Mouse (Mus musculus) testis, adult 2 months (tissue): ENCODE results near the gene Grik3.

Experiments
- CTCF ChIP-seq: fragments of 200-500 bp; IDR thresholded peaks from 2 replicates; pipeline ENCODE4 v1.5.1; 2012; ENCODE audit warnings: low read depth, mild to moderate bottlenecking, inconsistent platforms, low read length, moderate library complexity; ENCODE audit not compliant: control insufficient read depth, insufficient read depth, insufficient replicate concordance
- POLR2A ChIP-seq: fragments of 200-500 bp; IDR thresholded peaks from 2 replicates; pipeline ENCODE4 v1.6.1; 2012; ENCODE audit warnings: low read depth, mild to moderate bottlenecking, inconsistent platforms, low read length, moderate library complexity; ENCODE audit not compliant: control insufficient read depth

DNA sequence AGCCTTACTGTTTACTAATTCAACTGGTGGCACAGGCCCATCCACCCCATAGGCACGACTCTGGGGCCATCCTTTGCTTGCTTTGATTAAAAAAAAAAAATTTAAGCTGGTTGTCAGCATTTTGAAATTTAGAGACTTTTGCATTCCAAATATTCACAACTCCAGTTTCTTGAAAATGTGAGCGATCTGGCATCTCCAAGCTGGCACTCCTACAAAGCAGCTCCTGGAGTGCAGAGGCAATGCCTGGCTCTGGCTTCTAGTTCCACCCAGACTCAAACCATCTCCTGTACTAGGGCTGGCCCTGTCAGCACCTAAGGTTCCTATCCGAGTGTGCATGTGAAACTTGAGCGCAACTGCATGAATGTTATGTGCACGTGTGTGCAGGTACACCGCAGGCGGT is 208.6 kb downstream of the Grik3 start:
- TF ChIP-seq CTCF = no peak
- TF ChIP-seq POLR2A = no peak
